Mouse (Mus musculus) spleen, embryonic (tissue): ENCODE data around the gene Tpst2.
"Not testable (repeated sequence)": the region's sequence is repeated elsewhere in the genome, so short reads cannot be mapped to it uniquely, and the experiment has no call there.

Source experiments
- CTCF ChIA-PET: fragments of 350-600 bp; sonication (Branson Sonifier 250); formaldehyde crosslinking; loops from one replicate; lab custom pipeline; 2022; lab: Charles Lee

Tpst2 gene

DNA sequence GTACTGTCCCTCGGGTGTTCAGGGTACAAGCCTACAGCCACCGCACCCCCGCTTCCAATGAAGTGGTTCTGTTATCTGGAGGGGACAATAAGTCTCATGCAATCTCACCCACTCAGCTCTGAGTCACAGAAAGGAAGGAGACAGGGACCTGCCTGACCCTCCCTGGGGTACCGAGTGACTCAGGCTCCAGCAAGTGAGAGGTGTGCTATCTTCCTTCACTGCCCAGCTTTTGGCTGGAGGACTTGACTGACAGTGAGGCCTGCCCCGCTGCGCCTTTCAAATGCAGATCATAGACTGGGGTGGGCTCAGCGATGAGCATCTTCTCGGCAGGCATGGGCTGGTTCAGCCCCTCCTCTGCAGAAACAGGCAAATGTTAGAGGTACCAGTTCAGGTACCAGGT, 18.7 kb downstream of the Tpst2 start:
- CTCF ChIA-PET: no interaction called here

- CTCF ChIA-PET: no interaction called here
Measured at GRCm38 (mm10) chr5:112295564-112295963, 19.1 kb downstream of the Tpst2 start.

- CTCF ChIA-PET: interaction anchor here (0.7 kb wide), 1 partner anchor 1543 kb away, joined by 3 read pairs; no protein-coding TSS in a partner anchor
Measured at GRCm38 (mm10) chr5:112296404-112297181, 20.1 kb downstream of the Tpst2 start.

DNA sequence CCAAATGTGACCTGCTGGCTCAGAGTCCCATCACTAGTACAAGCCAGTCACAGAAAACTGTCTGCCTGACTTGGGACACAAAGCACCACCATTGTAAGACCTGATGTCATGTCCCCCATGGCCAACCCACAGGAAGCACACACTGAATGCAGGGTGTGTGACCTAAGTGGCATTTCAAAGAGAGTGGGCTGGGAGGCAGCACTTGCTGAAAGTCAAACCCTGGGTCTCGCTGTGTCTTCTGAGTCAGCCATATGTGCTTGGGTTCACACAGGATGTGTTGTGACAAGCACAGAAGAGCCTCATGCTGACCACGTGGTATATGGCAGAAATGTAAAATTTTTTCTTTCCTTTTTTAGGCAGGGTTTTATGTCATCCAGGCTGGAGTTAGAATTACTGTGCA, 20.8 kb downstream of the Tpst2 start:
- CTCF ChIA-PET: no interaction called here

DNA sequence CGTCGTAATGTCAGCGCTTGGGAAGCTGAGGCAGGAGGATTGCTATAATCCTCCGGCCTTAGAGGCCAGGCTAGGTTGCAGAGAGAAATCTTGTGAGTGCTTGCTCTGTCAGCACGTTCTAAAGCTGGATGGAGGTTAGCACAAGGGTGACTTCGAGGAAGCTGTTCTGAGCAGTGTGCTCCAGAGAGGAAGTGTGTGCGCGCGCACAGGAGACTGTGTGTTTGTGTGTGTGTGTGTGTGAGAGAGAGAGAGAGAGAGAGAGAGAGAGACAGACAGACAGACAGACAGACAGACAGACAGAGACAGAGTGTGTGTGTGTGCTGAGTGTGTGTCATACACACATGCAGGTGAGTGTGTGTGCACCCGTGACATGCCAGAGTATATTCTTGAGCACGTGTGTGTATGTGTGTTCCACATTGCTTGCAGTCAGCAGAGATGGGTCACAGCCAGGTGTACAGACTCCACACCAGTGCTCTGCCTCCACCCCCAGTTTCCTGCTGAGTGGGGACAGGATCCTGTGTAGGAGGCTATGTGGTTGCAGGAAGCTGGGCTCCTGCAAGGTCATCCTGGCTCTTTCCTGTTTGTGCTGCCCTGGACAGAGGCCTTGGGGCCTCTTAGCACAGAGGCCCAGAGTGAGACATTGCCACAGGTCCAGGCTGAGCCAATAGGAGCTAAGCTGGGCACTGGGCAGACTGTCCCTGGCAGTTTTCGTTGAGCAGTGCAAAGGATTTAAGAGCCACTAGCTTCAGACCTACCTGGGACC, 21.9 kb downstream of the Tpst2 start:
- CTCF ChIA-PET: no interaction called here

GRCm38 (mm10) chr5:112299399-112299798, 22.9 kb downstream of the Tpst2 start:
- CTCF ChIA-PET: no interaction called here

GRCm38 (mm10) chr5:112300112-112300511, 23.6 kb downstream of the Tpst2 start:
- CTCF ChIA-PET: interaction anchor here (0.6 kb wide), 1 partner anchor 26 kb away, joined by 8 read pairs; no protein-coding TSS in a partner anchor

DNA sequence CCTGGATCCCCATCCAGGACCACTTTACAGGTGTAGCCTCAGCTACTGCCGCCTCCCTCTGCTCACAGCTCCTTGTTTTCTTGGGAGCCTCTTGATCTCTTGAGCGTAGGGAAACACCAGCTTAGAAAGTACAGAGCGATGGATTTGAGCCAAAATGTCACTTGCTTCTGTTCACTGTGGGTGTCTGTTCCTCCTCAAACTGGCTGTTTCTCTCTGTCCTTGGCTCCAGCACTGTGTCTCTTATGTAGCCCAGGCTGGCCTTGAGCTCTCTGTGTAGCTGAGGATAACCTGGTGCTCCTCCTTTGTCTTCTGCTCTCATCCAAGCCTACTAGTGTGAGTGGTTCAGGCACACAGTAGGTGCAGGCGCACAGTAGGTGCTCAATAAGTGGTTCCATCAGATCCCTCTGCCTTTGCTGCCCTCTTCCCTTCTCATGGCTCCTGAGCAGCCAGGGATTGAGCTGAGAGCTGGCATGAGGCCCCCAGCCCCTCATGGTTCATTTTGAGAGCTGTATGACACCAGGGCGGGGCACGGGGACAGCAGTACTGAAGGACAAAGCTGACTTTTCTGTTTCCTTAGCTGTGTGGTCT, 24.3 kb downstream of the Tpst2 start:
- CTCF ChIA-PET: interaction anchor here (0.6 kb wide), 2 partner anchors 27 to 64 kb away, joined by 3 to 8 read pairs; no protein-coding TSS in a partner anchor

DNA sequence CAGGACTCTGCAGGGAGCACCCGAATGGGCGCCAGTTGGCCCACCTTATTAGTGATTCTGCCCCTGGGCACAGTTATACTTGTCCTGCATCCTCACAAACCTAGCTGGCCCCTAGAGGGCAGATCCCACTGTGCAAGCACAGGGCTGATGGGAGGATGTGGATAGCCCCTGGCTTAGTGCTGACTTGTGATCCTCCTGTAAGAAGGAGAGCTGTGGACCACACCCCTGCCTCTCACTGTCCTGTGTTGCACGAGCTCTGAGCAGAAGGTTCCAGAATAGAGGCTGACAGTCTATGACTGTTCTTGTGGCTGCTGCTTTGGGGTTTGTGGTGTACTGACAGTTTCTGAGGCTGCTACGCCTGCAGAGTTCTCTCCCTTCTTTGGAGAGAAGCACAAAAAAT, 25.2 kb downstream of the Tpst2 start:
- CTCF ChIA-PET: no interaction called here

DNA sequence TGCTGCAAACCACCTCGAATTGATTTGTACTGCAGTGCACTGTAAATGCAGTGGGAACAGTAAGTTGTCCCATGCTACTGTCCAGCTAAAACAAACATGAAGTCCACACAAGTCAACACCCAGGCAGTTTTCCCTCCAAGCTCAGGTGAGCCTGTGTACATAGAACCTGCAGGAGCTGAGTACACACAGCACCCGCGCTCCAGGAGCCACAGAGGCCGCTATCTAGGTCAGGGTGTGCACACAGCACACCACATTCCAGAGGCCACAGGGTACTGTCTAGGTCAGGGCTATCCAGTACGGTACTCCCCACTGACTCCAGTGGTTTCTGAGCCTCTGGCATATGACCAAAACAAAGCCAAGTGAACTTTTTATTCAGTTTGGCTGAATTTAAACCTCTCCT, 25.8 kb downstream of the Tpst2 start:
- CTCF ChIA-PET: interaction anchor here (0.6 kb wide), 1 partner anchor 9 kb away, joined by 3 read pairs; no protein-coding TSS in a partner anchor

DNA sequence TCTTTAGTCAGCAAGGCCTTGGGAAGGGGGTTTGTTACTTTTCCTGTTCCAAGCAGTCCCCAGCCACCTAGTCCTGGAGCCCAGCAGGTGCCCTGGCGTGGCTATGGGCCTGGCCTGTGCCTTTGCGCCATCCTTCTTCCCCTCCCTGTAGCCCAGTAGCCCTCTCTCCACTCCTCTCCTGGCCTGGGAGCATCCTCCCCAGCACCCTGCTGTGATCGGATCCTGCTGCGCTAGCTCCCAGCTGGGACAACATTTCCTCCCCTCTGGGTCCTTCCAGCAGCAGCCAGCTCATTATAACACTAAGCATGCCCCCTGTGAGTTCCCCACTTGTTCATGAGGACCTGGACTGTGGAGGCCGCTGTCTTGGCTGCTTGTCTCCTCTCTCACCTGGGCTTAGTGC, 29.4 kb downstream of the Tpst2 start:
- CTCF ChIA-PET: no interaction called here

DNA sequence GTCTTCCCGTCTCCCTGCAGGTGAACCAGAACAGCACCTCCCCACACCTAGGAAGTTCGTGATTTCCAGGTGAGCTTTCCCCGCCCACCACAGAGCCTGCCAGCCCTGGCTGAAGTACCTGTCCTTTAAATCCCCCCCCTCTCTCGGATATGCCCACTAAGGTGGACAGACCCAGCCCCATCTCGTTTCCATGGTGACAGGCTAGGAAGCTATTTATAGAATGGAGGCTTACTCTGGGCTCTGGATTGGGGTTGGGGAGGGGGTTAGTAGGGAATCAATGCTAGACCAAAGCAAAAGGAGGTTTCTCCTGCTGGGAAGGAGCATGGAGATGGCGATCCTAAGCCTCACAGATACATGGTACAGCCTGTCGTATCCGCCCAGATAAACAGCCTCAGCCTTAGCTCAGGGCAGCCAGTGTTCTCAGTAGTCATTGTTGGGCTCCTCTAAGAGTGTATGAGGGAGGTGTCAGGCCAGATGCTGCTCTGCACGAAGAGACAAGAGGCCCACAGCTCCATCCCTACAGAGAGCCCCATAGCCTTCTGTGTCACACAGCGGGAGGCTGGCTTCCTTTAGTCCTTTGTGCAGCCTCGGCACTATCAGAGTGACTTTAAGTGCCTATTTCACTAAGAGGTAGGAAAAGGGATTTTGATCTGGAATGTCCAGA, 36.9 kb downstream of the Tpst2 start:
- CTCF ChIA-PET: interaction anchor here (0.5 to 0.7 kb wide), 2 partner anchors 9 to 34 kb away, joined by 3 to 4 read pairs; no protein-coding TSS in a partner anchor

DNA sequence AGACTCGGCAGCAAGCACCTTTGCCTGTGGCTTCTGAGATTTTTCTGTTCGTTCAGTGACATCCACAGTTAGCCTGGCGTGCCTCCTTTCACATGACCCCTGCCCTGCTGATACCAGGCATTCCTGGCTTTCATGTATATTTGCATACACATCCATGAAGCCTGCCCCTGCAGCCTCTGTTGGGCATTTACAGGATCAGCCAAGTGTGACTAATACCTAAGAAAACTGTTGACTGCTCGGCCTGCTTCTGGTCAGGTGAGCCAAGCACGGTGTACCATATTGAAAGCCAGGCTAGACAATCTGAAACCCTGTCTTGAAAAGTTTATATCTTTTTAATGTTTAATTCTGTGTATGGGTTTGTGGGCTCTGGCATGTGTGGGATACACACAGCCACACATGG, 40.0 kb downstream of the Tpst2 start:
- CTCF ChIA-PET: interaction anchor here (0.6 kb wide), 1 partner anchor 44 kb away, joined by 3 read pairs; no protein-coding TSS in a partner anchor

DNA sequence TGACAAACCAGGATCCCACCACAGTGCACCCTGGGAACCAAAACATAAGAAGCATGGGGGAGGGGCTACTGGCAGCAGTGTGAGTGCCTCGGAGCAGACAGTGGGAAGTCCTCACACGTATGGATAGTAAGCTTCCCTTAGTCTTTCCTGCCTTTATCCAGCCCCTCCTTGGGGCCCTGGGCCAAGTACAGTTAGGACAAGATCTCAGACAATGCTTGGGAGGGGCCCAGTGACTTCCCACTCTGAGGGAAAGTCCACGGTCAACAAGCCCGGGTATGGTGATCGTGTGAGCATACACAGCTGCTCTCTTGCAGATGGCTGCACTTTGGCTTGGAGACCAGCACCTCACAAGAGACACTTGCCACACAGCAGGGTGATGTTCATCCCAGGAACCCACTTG, 40.8 kb downstream of the Tpst2 start:
- CTCF ChIA-PET: interaction anchor here (0.6 to 1.1 kb wide), 2 partner anchors 31 to 45 kb away, joined by 3 read pairs; no protein-coding TSS in a partner anchor

DNA sequence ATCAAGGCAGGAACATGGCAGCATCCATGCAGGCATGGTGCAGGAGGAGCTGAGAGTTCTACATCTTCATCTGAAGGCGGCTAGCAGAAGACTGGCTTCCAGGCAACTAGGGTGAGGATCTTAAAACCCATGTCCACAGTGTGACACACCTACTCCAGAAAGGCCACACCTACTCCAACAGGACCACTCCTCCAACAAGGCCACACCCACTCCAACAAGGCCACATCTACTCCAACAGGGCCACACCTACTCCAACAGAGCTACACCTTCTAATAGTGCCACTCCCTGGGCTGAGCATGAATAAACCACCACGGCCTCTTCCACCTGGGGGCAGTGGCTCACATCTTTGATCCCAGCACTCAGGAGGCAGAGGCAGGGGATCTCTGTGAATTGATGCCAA, 42.9 kb downstream of the Tpst2 start:
- CTCF ChIA-PET: not testable (repeated sequence)

GRCm38 (mm10) chr5:112320379-112320778, 43.9 kb downstream of the Tpst2 start:
- CTCF ChIA-PET: no interaction called here

DNA sequence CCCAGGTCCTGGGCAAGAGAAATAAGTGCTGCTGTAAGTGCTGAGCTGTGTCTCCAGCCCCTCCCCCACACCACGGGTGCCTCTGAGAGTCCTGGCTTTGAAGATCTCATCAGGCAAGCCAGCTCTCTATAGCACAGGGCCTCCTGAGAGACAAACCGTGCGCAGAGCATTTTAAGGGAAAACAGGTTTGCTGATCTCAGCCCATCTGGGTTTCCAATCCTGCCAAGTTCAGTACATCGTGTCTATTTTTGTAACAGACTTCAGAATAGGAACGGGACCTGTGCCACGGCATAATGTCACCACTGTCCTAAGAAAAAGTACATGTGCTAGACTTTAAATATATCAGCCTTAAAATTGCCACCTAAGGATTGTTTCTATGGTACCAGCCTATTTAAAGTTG, 44.4 kb downstream of the Tpst2 start:
- CTCF ChIA-PET: no interaction called here

GRCm38 (mm10) chr5:112321376-112321775, 44.9 kb downstream of the Tpst2 start:
- CTCF ChIA-PET: interaction anchor here (0.7 kb wide), 1 partner anchor 8 kb away, joined by 4 read pairs; no protein-coding TSS in a partner anchor

- CTCF ChIA-PET: no interaction called here
Measured at GRCm38 (mm10) chr5:112323246-112323645, 46.8 kb downstream of the Tpst2 start.

GRCm38 (mm10) chr5:112324637-112325545, 48.4 kb downstream of the Tpst2 start:
- CTCF ChIA-PET: interaction anchor here (0.6 kb wide), 1 partner anchor 54 kb away, joined by 3 read pairs; no protein-coding TSS in a partner anchor
